Mouse (Mus musculus): ENCODE results near the gene Wnt3. TPM values are rescaled to one million over a fixed set of nuclear protein-coding genes. Genes with fewer than 3 reads are reported as not detected.

Gene Wnt3
- total and polyA plus RNA-seq, 2 experiments from 2014 or later: 6.1 to 8.1 TPM

- H3K27ac ChIP-seq (ENCODE audit: low read depth, low read length): no peak overlapping the region
- no peaks in the 10 kb centered on the region for H3K9me3 ChIP-seq (ENCODE audit: low read length)
- H3K9ac ChIP-seq: no peak overlapping the region
- DNase-seq: peak; percentile 50
- H3K27me3 ChIP-seq (ENCODE audit: insufficient read depth, low read length): peaks cover 8% of the 10 kb centered on the region; the same call in 1 of the 2 replicates
- H3K36me3 ChIP-seq (ENCODE audit: insufficient read depth): no peaks in the 10 kb centered on the region
- H3K4me3 ChIP-seq (ENCODE audit: low read depth, low read length): no peak overlapping the region
- peak; percentile 36 for ATAC-seq
- no peak for TF ChIP-seq CTCF (IDR thresholded peaks at IDR 0.05; ENCODE audit: low read depth)
- peaks cover 11% of the 10 kb centered on the region; the same call in 1 of the 2 replicates for H3K4me1 ChIP-seq (ENCODE audit: insufficient read depth)
- 32% methylated on average over 12 of the region's 12 CpGs for WGBS
- no peak overlapping the region for H3K4me2 ChIP-seq (ENCODE audit: low read depth)
These were observed 34.0 kb downstream of the Wnt3 start for GRCm38 (mm10) chr11:103807966-103808365.

GRCm38 (mm10) chr11:103808771-103809610 lies 35.0 kb downstream of the Wnt3 start:
- no peaks in the 10 kb centered on the region for H3K9me3 ChIP-seq (ENCODE audit: low read length)
- H3K9ac ChIP-seq: peak overlapping the region; percentile 87
- H3K4me1 ChIP-seq (ENCODE audit: insufficient read depth): peaks cover 11% of the 10 kb centered on the region; the same call in 1 of the 2 replicates
- no peak for TF ChIP-seq CTCF (IDR thresholded peaks at IDR 0.05; ENCODE audit: low read depth)
- ATAC-seq (no peak), DNase-seq (peak; percentile 25)
- 5% methylated on average over 29 of the region's 29 CpGs for WGBS
- H3K27ac ChIP-seq (ENCODE audit: low read depth, low read length): no peak overlapping the region; the same call in 1 of the 2 replicates
- H3K36me3 ChIP-seq (ENCODE audit: insufficient read depth): no peaks in the 10 kb centered on the region
- H3K4me2 ChIP-seq (ENCODE audit: low read depth): peak overlapping the region; percentile 94
- peaks cover 10% of the 10 kb centered on the region; the same call in 1 of the 2 replicates for H3K27me3 ChIP-seq (ENCODE audit: insufficient read depth, low read length)
- peak overlapping the region; percentile 59 for H3K4me3 ChIP-seq (ENCODE audit: low read depth, low read length)

- Histone ChIP-seq H3K4me3 (ENCODE audit: low read depth, low read length) (peak overlapping the region; percentile 59), H3K27me3 (ENCODE audit: insufficient read depth, low read length) (peaks cover 10% of the 10 kb centered on the region; the same call in 1 of the 2 replicates), H3K4me2 (ENCODE audit: low read depth) (peak overlapping the region; percentile 94), H3K9ac (peak overlapping the region; percentile 87), H3K4me1 (ENCODE audit: insufficient read depth) (peaks cover 11% of the 10 kb centered on the region; the same call in 1 of the 2 replicates), H3K9me3 (ENCODE audit: low read length) (no peaks in the 10 kb centered on the region), H3K27ac (ENCODE audit: low read depth, low read length) (peak overlapping the region; percentile 67), H3K36me3 (ENCODE audit: insufficient read depth) (no peaks in the 10 kb centered on the region)
- 4% methylated on average over 86 of the region's 107 CpGs for WGBS
- peak; percentile 74 for ATAC-seq
- DNase-seq: peak; percentile 80
- TF ChIP-seq CTCF (IDR thresholded peaks at IDR 0.05; ENCODE audit: low read depth): peak; percentile 27; the same call in 1 of the 2 replicates
These were observed 36.0 kb downstream of the Wnt3 start for GRCm38 (mm10) chr11:103809611-103810598.

- Histone ChIP-seq H3K4me3 (ENCODE audit: low read depth, low read length) (peak overlapping the region; percentile 59), H3K27me3 (ENCODE audit: insufficient read depth, low read length) (peaks cover 10% of the 10 kb centered on the region; the same call in 1 of the 2 replicates), H3K36me3 (ENCODE audit: insufficient read depth) (no peaks in the 10 kb centered on the region), H3K4me1 (ENCODE audit: insufficient read depth) (peaks cover 11% of the 10 kb centered on the region; the same call in 1 of the 2 replicates), H3K27ac (ENCODE audit: low read depth, low read length) (no peak overlapping the region; the same call in 1 of the 2 replicates), H3K4me2 (ENCODE audit: low read depth) (peak overlapping the region; percentile 94), H3K9ac (peak overlapping the region; percentile 87), H3K9me3 (ENCODE audit: low read length) (no peaks in the 10 kb centered on the region)
- DNase-seq (no peak), ATAC-seq (peak; percentile 32; the same call in 1 of the 2 replicates)
- TF ChIP-seq CTCF (IDR thresholded peaks at IDR 0.05; ENCODE audit: low read depth): 0 out of 2 replicates have a peak, but pooled peaks have one; percentile 1
- 15% methylated on average over 12 of the region's 12 CpGs for WGBS
These were observed 36.7 kb downstream of the Wnt3 start for GRCm38 (mm10) chr11:103810631-103811030.

- 37% methylated on average over 25 of the region's 25 CpGs for WGBS
- no peak for DNase-seq
- H3K27ac ChIP-seq (ENCODE audit: low read depth, low read length): no peak overlapping the region
- H3K36me3 ChIP-seq (ENCODE audit: insufficient read depth): no peaks in the 10 kb centered on the region
- H3K27me3 ChIP-seq (ENCODE audit: insufficient read depth, low read length): peaks cover 10% of the 10 kb centered on the region; the same call in 1 of the 2 replicates
- H3K4me1 ChIP-seq (ENCODE audit: insufficient read depth): peaks cover 11% of the 10 kb centered on the region; the same call in 1 of the 2 replicates
- no peaks in the 10 kb centered on the region for H3K9me3 ChIP-seq (ENCODE audit: low read length)
- H3K4me2 ChIP-seq (ENCODE audit: low read depth): peak overlapping the region; percentile 5; the same call in 1 of the 2 replicates
- TF ChIP-seq CTCF (IDR thresholded peaks at IDR 0.05; ENCODE audit: low read depth): no peak
- H3K4me3 ChIP-seq (ENCODE audit: low read depth, low read length): no peak overlapping the region
- no peak for ATAC-seq
- H3K9ac ChIP-seq: no peak overlapping the region
These were observed 37.3 kb downstream of the Wnt3 start for GRCm38 (mm10) chr11:103811246-103811645.

- H3K9me3 ChIP-seq (ENCODE audit: low read length): no peaks in the 10 kb centered on the region
- ATAC-seq: no peak
- H3K4me2 ChIP-seq (ENCODE audit: low read depth): no peak overlapping the region
- 0 out of 2 replicates have a peak, but pooled peaks cover 6% of the 10 kb centered on the region for H3K27me3 ChIP-seq (ENCODE audit: insufficient read depth, low read length)
- peaks cover 4% of the 10 kb centered on the region; the same call in 1 of the 2 replicates for H3K36me3 ChIP-seq (ENCODE audit: insufficient read depth)
- H3K27ac ChIP-seq (ENCODE audit: low read depth, low read length): no peak overlapping the region
- no peak overlapping the region for H3K4me3 ChIP-seq (ENCODE audit: low read depth, low read length)
- no peak for DNase-seq
- H3K9ac ChIP-seq: no peak overlapping the region
- 56% methylated on average over 3 of the region's 3 CpGs for WGBS
- H3K4me1 ChIP-seq (ENCODE audit: insufficient read depth): no peaks in the 10 kb centered on the region; the same call in 1 of the 2 replicates
- TF ChIP-seq CTCF (IDR thresholded peaks at IDR 0.05; ENCODE audit: low read depth): no peak
These were observed 40.9 kb downstream of the Wnt3 start for GRCm38 (mm10) chr11:103814808-103815207.

Data from forebrain, postnatal 0 days (tissue).